Mouse (Mus musculus) spleen, adult 2 months (tissue): ENCODE measurements around the gene Pak6. TPM values are rescaled to one million over a fixed set of nuclear protein-coding genes. Genes with fewer than 3 reads are reported as not detected.

Experiments
- DNase-seq, 2 experiments: peaks; one replicate each; pipeline versions ENCODE4 v3.0.0 to v3.0.0-alpha.2; 2012 to 2021; ENCODE audit warnings: low spot score in 2 of 2, low read depth in 1 of 2
- H3K27ac ChIP-seq: fragments of 200-500 bp; 2 replicates; pipeline ENCODE4 v1.5.1; 2012; ENCODE audit warnings: low read length, inconsistent platforms; ENCODE audit not compliant: insufficient read depth
- H3K27me3 ChIP-seq: fragments of 200-500 bp; 2 replicates; pipeline ENCODE4 v1.6.1; 2012; ENCODE audit warnings: mild to moderate bottlenecking, moderate library complexity, low read length, inconsistent platforms; ENCODE audit not compliant: control insufficient read depth, insufficient read depth
- H3K36me3 ChIP-seq: fragments of 200-500 bp; 2 replicates; pipeline ENCODE4 v1.6.1; 2012; ENCODE audit warnings: mild to moderate bottlenecking, low read length, inconsistent platforms; ENCODE audit not compliant: control insufficient read depth, insufficient read depth
- H3K4me1 ChIP-seq: fragments of 200-500 bp; 2 replicates; pipeline ENCODE4 v1.6.1; 2011; ENCODE audit warnings: inconsistent platforms; ENCODE audit not compliant: control insufficient read depth, insufficient read depth, insufficient read length
- H3K4me3 ChIP-seq: fragments of 200-500 bp; 2 replicates; pipeline ENCODE4 v1.5.1; 2011; ENCODE audit warnings: mild to moderate bottlenecking, inconsistent platforms; ENCODE audit not compliant: insufficient read depth, insufficient read length; ENCODE audit errors: extremely low read depth
- CTCF ChIP-seq: fragments of 200-500 bp; IDR thresholded peaks from 2 replicates; pipeline ENCODE4 v1.5.1; 2011; ENCODE audit warnings: mild to moderate bottlenecking, inconsistent platforms; ENCODE audit not compliant: insufficient read depth, insufficient read length, insufficient replicate concordance; ENCODE audit errors: extremely low read depth
- POLR2A ChIP-seq: fragments of 200-500 bp; IDR thresholded peaks from 2 replicates; pipeline ENCODE4 v1.6.1; 2011; ENCODE audit warnings: low read depth, low read length, inconsistent platforms
- WGBS: fragments of 180-500 bp; shearing (Covaris S2); methylation state at CpG from one replicate; pipeline ENCODE4 v1.1.7; 2018; 5-methylcytosine and 5-hydroxymethylcytosine counted together
- polyA plus RNA-seq: library from polyadenylated mRNA; depleted of rRNA; stranded (reverse); fragments of >200 nt; gene quantifications from 2 replicates; pipeline ENCODE4 v1.2.3, GENCODE M21; 2012

The Pak6 gene
- polyA plus RNA-seq, 1 experiment = 0.33 TPM

- H3K27ac ChIP-seq = no peak overlapping the region
- TF ChIP-seq CTCF (no peak), POLR2A (no peak)
- H3K36me3 ChIP-seq = peaks cover 4% of the 10 kb centered on the region; the same call in 1 of the 2 replicates
- H3K27me3 ChIP-seq = peaks cover 5% of the 10 kb centered on the region; the same call in 1 of the 2 replicates
- peaks cover 10% of the 10 kb centered on the region for H3K4me1 ChIP-seq
- H3K4me3 ChIP-seq = no peak overlapping the region
- no peak for DNase-seq
- whole genome bisulfite sequencing = 62% methylated on average over 4 of the region's 4 CpGs
Observed at GRCm38 (mm10) chr2:118709655-118710221, 46.6 kb downstream of the Pak6 start.

GRCm38 (mm10) chr2:118711038-118711494, 48.0 kb downstream of the Pak6 start:
- TF ChIP-seq CTCF (no peak), POLR2A (no peak)
- Histone ChIP-seq H3K4me1 (peaks cover 10% of the 10 kb centered on the region), H3K27me3 (no peaks in the 10 kb centered on the region), H3K4me3 (no peak overlapping the region), H3K36me3 (peaks cover 8% of the 10 kb centered on the region; the same call in 1 of the 2 replicates), H3K27ac (no peak overlapping the region)
- no peak for DNase-seq
- WGBS = 23% methylated on average over 36 of the region's 36 CpGs

GRCm38 (mm10) chr2:118713631-118714030, 50.5 kb downstream of the Pak6 start:
- 47% methylated on average over 6 of the region's 6 CpGs for WGBS
- peaks cover 25% of the 10 kb centered on the region for H3K36me3 ChIP-seq
- TF ChIP-seq CTCF (no peak), POLR2A (no peak)
- H3K4me1 ChIP-seq = peaks cover 7% of the 10 kb centered on the region
- H3K27me3 ChIP-seq = no peaks in the 10 kb centered on the region
- DNase-seq = peak; percentile 47
- H3K27ac ChIP-seq = no peak overlapping the region
- H3K4me3 ChIP-seq = no peak overlapping the region

GRCm38 (mm10) chr2:118714230-118714629, 51.1 kb downstream of the Pak6 start:
- no peak overlapping the region for H3K4me3 ChIP-seq
- WGBS = 73% methylated on average over 4 of the region's 4 CpGs
- no peak overlapping the region for H3K27ac ChIP-seq
- DNase-seq = no peak
- TF ChIP-seq CTCF (no peak), POLR2A (no peak)
- no peaks in the 10 kb centered on the region for H3K27me3 ChIP-seq
- peaks cover 30% of the 10 kb centered on the region for H3K36me3 ChIP-seq
- H3K4me1 ChIP-seq = peaks cover 7% of the 10 kb centered on the region

GRCm38 (mm10) chr2:118716677-118717076, 53.6 kb downstream of the Pak6 start:
- Histone ChIP-seq H3K4me3 (no peak overlapping the region), H3K4me1 (no peaks in the 10 kb centered on the region; the same call in 1 of the 2 replicates), H3K36me3 (peaks cover 36% of the 10 kb centered on the region), H3K27me3 (no peaks in the 10 kb centered on the region), H3K27ac (no peak overlapping the region)
- TF ChIP-seq CTCF (no peak), POLR2A (no peak)
- 93% methylated on average over 5 of the region's 5 CpGs for WGBS
- no peak for DNase-seq

- no peak for DNase-seq
- 75% methylated on average over 15 of the region's 15 CpGs for WGBS
- TF ChIP-seq POLR2A = no peak
- TF ChIP-seq CTCF = no peak
- peaks cover 25% of the 10 kb centered on the region for H3K36me3 ChIP-seq
- no peak overlapping the region for H3K4me3 ChIP-seq
- H3K4me1 ChIP-seq = peaks cover 4% of the 10 kb centered on the region
- no peak overlapping the region for H3K27ac ChIP-seq
- no peaks in the 10 kb centered on the region for H3K27me3 ChIP-seq
Observed at GRCm38 (mm10) chr2:118723693-118724486, 60.8 kb downstream of the Pak6 start.
